Mouse (Mus musculus) lung, postnatal 0 days (tissue): Measurements from ENCODE around the gene Casp1.

Experiments used
- CTCF ChIP-seq: IDR thresholded peaks from 2 replicates; pipeline ENCODE4 v1.5.1; 2016; ENCODE audit warnings: antibody characterized with exemption, mild to moderate bottlenecking
- EP300 ChIP-seq: IDR thresholded peaks from 2 replicates; pipeline ENCODE4 v1.6.1; 2016; ENCODE audit warnings: antibody characterized with exemption, mild to moderate bottlenecking, control low read depth

GRCm38 (mm10) chr9:5345291-5345898 lies 47.1 kb downstream of the Casp1 start, which contains the start of gene Casp12:
- no peak for TF ChIP-seq CTCF
- TF ChIP-seq EP300, result no peak
